Mouse (Mus musculus): ENCODE measurements around the gene Amigo3. TPM values are rescaled to one million over a fixed set of nuclear protein-coding genes. Genes with fewer than 3 reads are reported as not detected.

Amigo3 gene
- polyA plus RNA-seq, 1 experiment from 2014 or later, result 2.1 TPM

- no peak overlapping the region for H3K9ac ChIP-seq
- H3K36me3 ChIP-seq (ENCODE audit: poor library complexity, severe bottlenecking), result peaks cover 44% of the 10 kb centered on the region
- no peak overlapping the region for H3K4me2 ChIP-seq
- 90% methylated on average over 4 of the region's 4 CpGs for WGBS
- no peak overlapping the region for H3K4me3 ChIP-seq
- no peaks in the 10 kb centered on the region for H3K9me3 ChIP-seq (replicated peaks)
- H3K27ac ChIP-seq, result no peak overlapping the region
- no peaks in the 10 kb centered on the region for H3K27me3 ChIP-seq
- no peak for ATAC-seq
- no peaks in the 10 kb centered on the region for H3K4me1 ChIP-seq
These were observed 18.8 kb downstream of the Amigo3 start for GRCm38 (mm10) chr9:108071801-108072200.

- ATAC-seq, result no peak
- 0 out of 2 replicates have a peak overlapping the region, but pooled peaks have one; percentile 18 for H3K9ac ChIP-seq
- no peak overlapping the region for H3K4me2 ChIP-seq
- 53% methylated on average over 9 of the region's 9 CpGs for WGBS
- no peaks in the 10 kb centered on the region for H3K27me3 ChIP-seq
- peaks cover 39% of the 10 kb centered on the region for H3K36me3 ChIP-seq (ENCODE audit: poor library complexity, severe bottlenecking)
- H3K9me3 ChIP-seq (replicated peaks), result no peaks in the 10 kb centered on the region
- no peaks in the 10 kb centered on the region for H3K4me1 ChIP-seq
- no peak overlapping the region for H3K27ac ChIP-seq
- no peak overlapping the region for H3K4me3 ChIP-seq
These were observed 19.5 kb downstream of the Amigo3 start for GRCm38 (mm10) chr9:108072481-108072924.

- Histone ChIP-seq H3K4me1 (peaks cover 7% of the 10 kb centered on the region), H3K9ac (0 out of 2 replicates have a peak overlapping the region, but pooled peaks have one; percentile 23), H3K9me3 (replicated peaks) (no peaks in the 10 kb centered on the region)
These were observed 20.4 kb downstream of the Amigo3 start for GRCm38 (mm10) chr9:108073141-108073930.

GRCm38 (mm10) chr9:108080168-108080567 lies 27.2 kb downstream of the Amigo3 start, which contains the start of gene Mst1:
TSS of gene Mst1 (plus strand) at chr9:108080436.
- Histone ChIP-seq H3K4me2 (peak within 1 kb of the TSS; percentile 92), H3K36me3 (ENCODE audit: poor library complexity, severe bottlenecking) (peaks cover 16% of the 10 kb centered on the region), H3K9me3 (replicated peaks) (no peaks in the 10 kb centered on the region), H3K4me3 (peak within 1 kb of the TSS; percentile 68), H3K9ac (peak within 1 kb of the TSS; percentile 87), H3K4me1 (peaks cover 18% of the 10 kb centered on the region), H3K27me3 (peaks cover 39% of the 10 kb centered on the region), H3K27ac (no peak within 1 kb of the TSS)
- WGBS, result 78% methylated on average over 5 of the region's 5 CpGs
- no peak for ATAC-seq

More at GRCm38 (mm10) chr9:108073141-108073930, 20.4 kb downstream of the Amigo3 start:
- H3K36me3 ChIP-seq (ENCODE audit: poor library complexity, severe bottlenecking), result peaks cover 39% of the 10 kb centered on the region
- no peak overlapping the region for H3K4me2 ChIP-seq
- no peaks in the 10 kb centered on the region for H3K27me3 ChIP-seq
- no peak overlapping the region for H3K4me3 ChIP-seq
- no peak overlapping the region; the same call in 1 of the 2 replicates for H3K27ac ChIP-seq
- 60% methylated on average over 7 of the region's 7 CpGs for WGBS
- ATAC-seq, result no peak

GRCm38 (mm10) chr9:108082549-108082948 lies 29.6 kb downstream of the Amigo3 start:
- Histone ChIP-seq H3K4me2 (peak overlapping the region; percentile 27; the same call in 1 of the 2 replicates), H3K9ac (no peak overlapping the region), H3K4me3 (no peak overlapping the region)

GRCm38 (mm10) chr9:108082988-108083431 lies 30.1 kb downstream of the Amigo3 start, which contains the start of gene Rnf123:
TSS of gene Rnf123 (minus strand) at chr9:108083346.
- no peak within 1 kb of the TSS for H3K27ac ChIP-seq
- no peak within 1 kb of the TSS for H3K9ac ChIP-seq
- H3K4me3 ChIP-seq, result no peak within 1 kb of the TSS
- peaks cover 14% of the 10 kb centered on the region for H3K4me1 ChIP-seq
- H3K4me2 ChIP-seq, result peak within 1 kb of the TSS; percentile 27; the same call in 1 of the 2 replicates
- peaks cover 44% of the 10 kb centered on the region for H3K36me3 ChIP-seq (ENCODE audit: poor library complexity, severe bottlenecking)
- no peaks in the 10 kb centered on the region for H3K9me3 ChIP-seq (replicated peaks)
- 32% methylated on average over 12 of the region's 12 CpGs for WGBS
- peaks cover 39% of the 10 kb centered on the region for H3K27me3 ChIP-seq
- no peak for ATAC-seq

More at GRCm38 (mm10) chr9:108082549-108082948, 29.6 kb downstream of the Amigo3 start:
- no peak overlapping the region for H3K27ac ChIP-seq
- H3K4me1 ChIP-seq, result peaks cover 18% of the 10 kb centered on the region
- no peak for ATAC-seq
- no peaks in the 10 kb centered on the region for H3K9me3 ChIP-seq (replicated peaks)
- 8% methylated on average over 19 of the region's 19 CpGs for WGBS
- H3K27me3 ChIP-seq, result peaks cover 39% of the 10 kb centered on the region
- H3K36me3 ChIP-seq (ENCODE audit: poor library complexity, severe bottlenecking), result peaks cover 40% of the 10 kb centered on the region

GRCm38 (mm10) chr9:108083561-108083960 lies 30.6 kb downstream of the Amigo3 start:
- H3K4me2 ChIP-seq, result no peak overlapping the region
- ATAC-seq, result no peak
- peaks cover 39% of the 10 kb centered on the region for H3K27me3 ChIP-seq
- WGBS, result 85% methylated on average over 6 of the region's 6 CpGs
- no peaks in the 10 kb centered on the region for H3K9me3 ChIP-seq (replicated peaks)
- peaks cover 50% of the 10 kb centered on the region for H3K36me3 ChIP-seq (ENCODE audit: poor library complexity, severe bottlenecking)
- no peak overlapping the region for H3K4me3 ChIP-seq
- peaks cover 9% of the 10 kb centered on the region for H3K4me1 ChIP-seq
- H3K27ac ChIP-seq, result no peak overlapping the region
- H3K9ac ChIP-seq, result no peak overlapping the region

- H3K4me2 ChIP-seq, result no peak overlapping the region
- 92% methylated on average over 4 of the region's 4 CpGs for WGBS
- H3K4me1 ChIP-seq, result no peaks in the 10 kb centered on the region; the same call in 1 of the 2 replicates
- H3K9me3 ChIP-seq (replicated peaks), result no peaks in the 10 kb centered on the region
- H3K36me3 ChIP-seq (ENCODE audit: poor library complexity, severe bottlenecking), result peaks cover 67% of the 10 kb centered on the region
- ATAC-seq, result no peak
- H3K27me3 ChIP-seq, result peaks cover 39% of the 10 kb centered on the region
- no peak overlapping the region for H3K27ac ChIP-seq
- no peak overlapping the region for H3K4me3 ChIP-seq
- H3K9ac ChIP-seq, result no peak overlapping the region
These were observed 32.3 kb downstream of the Amigo3 start for GRCm38 (mm10) chr9:108085261-108085660.

- Histone ChIP-seq H3K36me3 (ENCODE audit: poor library complexity, severe bottlenecking) (peaks cover 75% of the 10 kb centered on the region), H3K27me3 (no peaks in the 10 kb centered on the region), H3K9ac (no peak overlapping the region), H3K4me2 (no peak overlapping the region), H3K4me1 (peaks cover 23% of the 10 kb centered on the region), H3K4me3 (no peak overlapping the region), H3K27ac (no peak overlapping the region), H3K9me3 (replicated peaks) (no peaks in the 10 kb centered on the region)
- WGBS, result 98% methylated on average over 7 of the region's 7 CpGs
- ATAC-seq, result no peak
These were observed 37.7 kb downstream of the Amigo3 start for GRCm38 (mm10) chr9:108090611-108091120.

- peaks cover 49% of the 10 kb centered on the region for H3K36me3 ChIP-seq (ENCODE audit: poor library complexity, severe bottlenecking)
- H3K4me1 ChIP-seq, result peaks cover 25% of the 10 kb centered on the region
- H3K4me3 ChIP-seq, result peak overlapping the region; percentile 64
- no peaks in the 10 kb centered on the region for H3K27me3 ChIP-seq
- H3K27ac ChIP-seq, result peak overlapping the region; percentile 55
- peak overlapping the region; percentile 77; the same call in 1 of the 2 replicates for H3K9ac ChIP-seq
- peak overlapping the region; percentile 98 for H3K4me2 ChIP-seq
- ATAC-seq, result no peak
- WGBS, result 74% methylated on average over 10 of the region's 10 CpGs
- H3K9me3 ChIP-seq (replicated peaks), result no peaks in the 10 kb centered on the region
These were observed 40.6 kb downstream of the Amigo3 start for GRCm38 (mm10) chr9:108093586-108093985.

GRCm38 (mm10) chr9:108094184-108094941 lies 41.4 kb downstream of the Amigo3 start, which contains the start of gene Apeh:
TSS of gene Apeh (minus strand) at chr9:108094606.
- peak; percentile 95 for ATAC-seq
- Histone ChIP-seq H3K4me2 (peak within 1 kb of the TSS; percentile 98), H3K27me3 (no peaks in the 10 kb centered on the region), H3K4me3 (peak within 1 kb of the TSS; percentile 64), H3K9ac (peak within 1 kb of the TSS; percentile 77), H3K36me3 (ENCODE audit: poor library complexity, severe bottlenecking) (peaks cover 47% of the 10 kb centered on the region), H3K4me1 (peaks cover 25% of the 10 kb centered on the region), H3K27ac (peak within 1 kb of the TSS; percentile 55), H3K9me3 (replicated peaks) (no peaks in the 10 kb centered on the region)
- WGBS, result 2% methylated on average over 49 of the region's 52 CpGs
